Mouse (Mus musculus): ENCODE measurements around the gene Xrcc1.

GRCm38 (mm10) chr7:24529580-24529979 lies 16.5 kb upstream of the Xrcc1 start:
- TF ChIP-seq CTCF (conservative IDR thresholded peaks at IDR 0.05; ENCODE audit: insufficient read depth, insufficient read length, low read depth, low read length) (no peak), POLR2A (IDR thresholded peaks at IDR 0.05; ENCODE audit: low read depth, low read length) (no peak)

Data from kidney, adult 2 months (tissue).